Mouse (Mus musculus): Measurements from ENCODE around the gene Haus3.

Gene Haus3

GRCm38 (mm10) chr5:34165793-34166192, 3.5 kb downstream of the Haus3 start:
- in situ Hi-C loops (cut with MboI; ENCODE audit: low pct_unique_long_range_greater_than_20kb in 1 of 2, low sequenced_read_pairs in 2 of 2, unreplicated experiment in 1 of 2) = no loop called here

DNA sequence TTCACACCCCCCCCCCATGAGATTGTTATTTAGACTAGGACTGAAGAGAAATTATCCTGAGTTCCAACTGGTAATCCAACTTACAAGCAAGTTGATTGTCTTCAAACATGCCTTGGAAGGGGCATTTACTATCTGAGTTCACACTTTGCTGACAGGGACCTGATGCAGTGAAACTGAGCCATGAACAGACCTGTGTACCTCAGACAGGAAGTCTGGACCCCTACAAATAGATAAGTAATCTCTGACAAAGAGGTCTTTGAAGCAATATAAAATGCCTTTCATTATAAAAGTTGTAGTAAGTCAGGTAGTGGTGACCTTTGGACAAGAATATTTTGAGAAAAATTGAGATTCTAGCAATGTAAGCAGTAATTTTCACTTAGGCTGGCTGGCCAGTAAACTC, 20.9 kb downstream of the Haus3 start:
- in situ Hi-C loops (cut with MboI; ENCODE audit: low pct_unique_long_range_greater_than_20kb in 1 of 2, low sequenced_read_pairs in 2 of 2, unreplicated experiment in 1 of 2) = no loop called here

DNA sequence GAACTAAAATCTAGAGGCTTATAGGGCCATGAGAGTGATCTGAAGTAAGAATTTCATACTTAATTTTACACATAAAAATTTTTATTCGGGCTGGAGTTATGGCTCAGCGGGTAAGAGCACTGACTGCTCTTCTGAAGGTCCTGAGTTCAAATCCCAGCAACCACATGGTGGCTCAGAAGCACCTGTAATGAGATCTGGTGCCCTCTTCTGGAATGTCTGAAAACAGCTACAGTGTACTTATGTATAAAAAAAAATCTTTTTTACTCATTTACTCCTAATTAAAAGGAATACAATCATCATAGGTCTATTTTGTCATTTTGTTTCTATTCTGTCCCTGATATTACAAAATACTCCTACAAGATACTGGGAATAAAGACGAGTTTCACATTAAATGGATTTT, 21.8 kb downstream of the Haus3 start:
- in situ Hi-C loops (cut with MboI; ENCODE audit: low pct_unique_long_range_greater_than_20kb in 1 of 2, low sequenced_read_pairs in 2 of 2, unreplicated experiment in 1 of 2) = no loop called here

GRCm38 (mm10) chr5:34139751-34140150, 29.6 kb downstream of the Haus3 start:
- in situ Hi-C loops (cut with MboI; ENCODE audit: low pct_unique_long_range_greater_than_20kb in 1 of 2, low sequenced_read_pairs in 2 of 2, unreplicated experiment in 1 of 2) = no loop called here

GRCm38 (mm10) chr5:34132731-34133130, 36.6 kb downstream of the Haus3 start:
- in situ Hi-C loops (cut with MboI; ENCODE audit: low pct_unique_long_range_greater_than_20kb in 1 of 2, low sequenced_read_pairs in 2 of 2, unreplicated experiment in 1 of 2) = no loop called here

- in situ Hi-C loops (cut with MboI; ENCODE audit: low pct_unique_long_range_greater_than_20kb in 1 of 2, low sequenced_read_pairs in 2 of 2, unreplicated experiment in 1 of 2) = no loop called here
Observed at GRCm38 (mm10) chr5:34124131-34124530, 45.2 kb downstream of the Haus3 start.

DNA sequence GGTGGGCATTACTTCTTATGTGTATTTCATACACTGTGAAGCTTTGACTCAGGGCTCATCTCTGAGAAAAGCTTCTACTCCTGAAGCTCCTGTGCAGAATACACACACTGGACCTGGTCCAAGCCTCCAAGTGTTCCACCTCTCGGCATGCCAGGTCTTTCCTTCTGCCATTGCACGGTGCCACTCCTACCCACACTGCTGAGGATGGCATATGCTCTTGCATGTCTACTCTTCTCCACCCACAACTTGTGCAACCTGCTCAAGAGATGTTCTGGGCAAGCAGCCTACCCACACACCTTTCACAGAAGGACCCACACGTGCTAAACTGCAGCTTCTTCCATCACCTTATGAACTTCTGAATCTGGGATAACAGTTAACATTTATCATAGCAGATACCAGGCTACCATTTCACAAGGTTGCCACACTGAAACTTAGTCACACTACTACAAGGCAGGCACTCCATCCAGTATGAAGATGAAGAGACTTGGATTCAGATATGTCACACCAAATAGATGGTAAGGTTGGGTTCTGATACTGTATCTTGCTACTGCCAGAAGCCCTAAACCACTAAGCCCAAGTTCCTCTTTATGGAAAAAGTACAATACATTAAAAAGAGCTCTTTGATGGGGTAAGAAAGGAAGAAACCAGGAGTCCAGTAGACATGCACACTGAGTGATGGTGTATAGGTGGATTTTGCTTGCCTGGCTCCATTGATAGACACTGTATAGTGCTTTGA, 50.0 kb downstream of the Haus3 start:
- in situ Hi-C loops (cut with MboI; ENCODE audit: low pct_unique_long_range_greater_than_20kb in 1 of 2, low sequenced_read_pairs in 2 of 2, unreplicated experiment in 1 of 2) = no loop called here

- in situ Hi-C loops (cut with MboI; ENCODE audit: low pct_unique_long_range_greater_than_20kb in 1 of 2, low sequenced_read_pairs in 2 of 2, unreplicated experiment in 1 of 2) = no loop called here
Observed at GRCm38 (mm10) chr5:34105681-34106080, 63.6 kb downstream of the Haus3 start.
